Mouse (Mus musculus): ENCODE measurements around the gene Atg101. TPM values are rescaled to one million over a fixed set of nuclear protein-coding genes. Genes with fewer than 3 reads are reported as not detected.

Gene Atg101
- total RNA-seq, 2 experiments from 2014 or later: 18.0 to 42.1 TPM

GRCm38 (mm10) chr15:101279430-101279999, 4.6 kb upstream of the Atg101 start:
- ATAC-seq (replicated peaks; ENCODE audit: low FRiP score, low TSS enrichment, poor library complexity, severe bottlenecking): no peak

- no peak for ATAC-seq (replicated peaks; ENCODE audit: low FRiP score, low TSS enrichment, poor library complexity, severe bottlenecking)
These were observed 1.6 kb upstream of the Atg101 start for GRCm38 (mm10) chr15:101282471-101282870.

- ATAC-seq (replicated peaks; ENCODE audit: low FRiP score, low TSS enrichment, poor library complexity, severe bottlenecking): 0 out of 2 replicates have a peak, but pooled peaks have one; percentile 33
These were observed 725 bp upstream of the Atg101 start for GRCm38 (mm10) chr15:101283183-101283910.

DNA sequence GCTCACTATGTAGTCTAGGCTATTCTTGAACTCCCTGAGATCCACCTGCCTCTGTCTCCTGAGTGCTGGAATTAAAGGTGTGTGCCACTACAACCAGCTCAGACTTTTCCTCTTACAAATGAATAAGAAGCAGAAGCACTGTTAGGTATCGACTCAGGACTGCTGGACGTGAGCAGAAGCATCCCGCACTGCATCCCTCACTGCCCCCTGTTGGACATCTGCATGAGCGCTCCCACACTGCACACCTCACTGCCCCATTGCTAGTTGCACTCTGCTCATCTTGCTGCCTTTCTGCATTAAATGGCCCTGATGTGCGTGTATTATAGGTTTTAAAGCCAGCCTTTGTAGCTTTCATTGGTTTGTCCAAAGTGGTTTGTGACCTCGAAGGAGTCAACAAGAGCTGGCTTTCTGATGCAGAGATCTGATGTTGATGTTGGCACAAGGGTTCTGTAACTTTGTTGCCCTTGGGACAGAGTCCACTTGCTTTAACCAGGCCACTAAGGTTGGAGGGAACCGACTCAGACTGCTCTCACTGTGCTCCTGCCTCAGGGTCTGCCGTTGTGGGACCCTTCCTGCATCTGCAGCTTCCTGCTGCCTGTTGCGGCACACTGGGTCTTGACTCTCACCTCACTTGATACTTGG, 2.2 kb downstream of the Atg101 start:
- ATAC-seq (replicated peaks; ENCODE audit: low FRiP score, low TSS enrichment, poor library complexity, severe bottlenecking): 0 out of 2 replicates have a peak, but pooled peaks have one; percentile 39

DNA sequence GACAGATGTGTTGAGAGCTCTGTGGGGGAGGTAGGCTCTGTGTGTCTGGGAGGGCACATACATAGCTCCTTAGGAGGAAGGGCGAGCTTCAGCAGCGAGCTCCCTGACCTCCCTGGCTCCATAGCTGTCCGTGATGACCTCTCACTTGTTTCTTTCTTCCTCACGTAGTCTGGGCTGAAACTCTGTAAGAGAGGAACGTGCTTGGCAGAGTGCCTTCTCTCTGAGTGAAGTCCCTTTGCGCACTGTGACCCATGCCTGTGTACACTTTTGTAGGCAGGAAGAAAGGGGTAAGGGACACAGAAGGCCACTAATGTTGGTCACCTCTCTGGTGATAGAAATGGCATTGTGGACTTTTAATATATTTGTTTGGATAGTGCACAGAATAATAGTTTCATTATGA, 3.3 kb downstream of the Atg101 start:
- ATAC-seq (replicated peaks; ENCODE audit: low FRiP score, low TSS enrichment, poor library complexity, severe bottlenecking): no peak

DNA sequence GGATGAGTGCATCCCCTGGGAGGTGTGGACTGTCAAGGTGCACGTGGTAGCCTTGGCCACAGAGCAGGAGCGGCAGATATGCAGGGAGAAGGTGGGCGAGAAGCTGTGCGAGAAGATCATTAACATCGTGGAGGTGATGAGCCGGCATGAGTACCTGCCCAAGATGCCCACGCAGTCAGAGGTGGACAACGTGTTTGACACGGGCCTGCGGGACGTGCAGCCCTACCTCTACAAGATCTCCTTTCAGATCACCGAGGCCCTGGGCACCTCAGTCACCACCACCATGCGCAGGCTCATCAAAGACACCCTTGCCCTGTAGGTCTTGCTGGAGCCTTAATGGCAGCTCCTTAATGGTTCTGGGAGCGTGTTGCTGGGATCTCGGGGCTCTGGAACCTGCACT, 6.3 kb downstream of the Atg101 start:
- no peak for ATAC-seq (replicated peaks; ENCODE audit: low FRiP score, low TSS enrichment, poor library complexity, severe bottlenecking)

GRCm38 (mm10) chr15:101292012-101292411, 7.9 kb downstream of the Atg101 start:
- no peak for ATAC-seq (replicated peaks; ENCODE audit: low FRiP score, low TSS enrichment, poor library complexity, severe bottlenecking)

DNA sequence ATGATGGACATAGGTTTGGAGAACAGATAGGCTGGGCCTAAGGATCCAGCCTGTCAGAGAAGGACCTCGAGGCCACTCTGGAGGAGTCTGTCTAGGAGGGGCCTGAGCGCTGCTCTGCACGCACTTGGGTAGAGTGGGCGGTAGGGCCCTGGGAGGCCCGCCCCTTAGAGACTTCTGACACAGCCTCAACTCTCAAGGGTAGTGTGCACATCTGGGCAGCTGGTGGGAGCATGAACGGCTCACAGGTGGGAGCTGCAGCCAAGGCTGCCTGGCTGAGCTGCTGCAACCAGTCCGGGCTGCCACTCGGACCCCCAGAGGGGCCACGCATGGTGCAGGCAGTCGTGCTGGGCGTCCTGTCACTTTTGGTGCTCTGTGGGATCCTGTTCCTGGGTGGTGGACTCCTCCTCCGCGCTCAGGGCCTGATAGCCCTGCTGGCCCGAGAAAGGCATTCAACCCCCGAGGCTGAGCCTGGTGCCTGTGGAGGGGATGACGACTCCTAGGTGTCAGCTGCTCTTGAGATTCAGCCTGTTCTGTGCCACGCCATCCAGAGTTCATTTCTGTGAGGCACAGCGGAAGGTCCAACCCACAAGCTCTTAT, 9.1 kb downstream of the Atg101 start, which contains the start of gene 6030408B16Rik:
Gene 6030408B16Rik, plus strand, starts transcription at position 188 of the 597 bp plus-strand sequence.
- ATAC-seq (replicated peaks; ENCODE audit: low FRiP score, low TSS enrichment, poor library complexity, severe bottlenecking): no peak; the same call in 1 of the 2 replicates

- ATAC-seq (replicated peaks; ENCODE audit: low FRiP score, low TSS enrichment, poor library complexity, severe bottlenecking): no peak
These were observed 10.2 kb downstream of the Atg101 start for GRCm38 (mm10) chr15:101294028-101294894.

- ATAC-seq (replicated peaks; ENCODE audit: low FRiP score, low TSS enrichment, poor library complexity, severe bottlenecking): no peak
These were observed 11.0 kb downstream of the Atg101 start for GRCm38 (mm10) chr15:101295106-101295505.

DNA sequence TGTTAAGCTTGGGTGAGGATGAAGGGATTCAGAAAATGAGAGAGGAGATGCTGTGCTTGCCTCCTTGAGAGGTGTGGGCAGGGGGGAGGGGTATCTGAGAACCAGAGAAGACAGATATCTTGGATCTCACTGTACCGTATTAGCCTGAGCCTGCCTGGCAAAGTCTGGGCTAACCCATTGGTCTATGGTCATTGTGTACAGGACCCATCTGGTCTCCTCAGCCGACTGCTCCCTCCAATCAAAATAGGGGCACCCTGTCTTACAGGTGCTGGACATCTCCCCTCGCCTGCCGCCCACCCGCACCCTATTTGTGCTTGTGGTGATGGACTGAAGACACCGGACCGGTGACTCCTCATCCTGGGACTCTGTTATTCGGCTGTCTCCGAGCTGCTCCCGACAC, 11.5 kb downstream of the Atg101 start:
- no peak for ATAC-seq (replicated peaks; ENCODE audit: low FRiP score, low TSS enrichment, poor library complexity, severe bottlenecking)

DNA sequence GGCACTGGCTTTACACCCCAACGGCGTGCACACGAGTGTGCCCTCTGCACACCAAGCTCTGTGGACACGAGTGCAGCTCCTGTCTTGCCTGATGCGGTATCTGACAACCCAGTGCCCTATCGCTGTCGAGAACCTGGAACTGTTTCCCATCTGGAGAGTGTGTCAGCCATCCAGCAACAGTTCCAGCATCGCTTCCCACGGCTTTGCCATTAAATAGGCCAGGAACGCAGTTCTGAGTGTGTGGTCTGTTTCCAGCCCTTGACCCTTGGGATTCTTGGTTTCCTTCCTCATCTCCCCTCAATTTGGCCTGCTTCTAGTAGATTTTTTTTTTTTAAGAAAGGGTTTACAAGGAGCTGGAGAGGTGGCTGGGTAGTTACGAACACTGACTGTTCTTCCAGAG, 12.0 kb downstream of the Atg101 start:
- no peak for ATAC-seq (replicated peaks; ENCODE audit: low FRiP score, low TSS enrichment, poor library complexity, severe bottlenecking)

- ATAC-seq (replicated peaks; ENCODE audit: low FRiP score, low TSS enrichment, poor library complexity, severe bottlenecking): no peak
These were observed 13.9 kb downstream of the Atg101 start for GRCm38 (mm10) chr15:101297988-101298387.

GRCm38 (mm10) chr15:101298550-101298949, 14.5 kb downstream of the Atg101 start:
- no peak for ATAC-seq (replicated peaks; ENCODE audit: low FRiP score, low TSS enrichment, poor library complexity, severe bottlenecking)

DNA sequence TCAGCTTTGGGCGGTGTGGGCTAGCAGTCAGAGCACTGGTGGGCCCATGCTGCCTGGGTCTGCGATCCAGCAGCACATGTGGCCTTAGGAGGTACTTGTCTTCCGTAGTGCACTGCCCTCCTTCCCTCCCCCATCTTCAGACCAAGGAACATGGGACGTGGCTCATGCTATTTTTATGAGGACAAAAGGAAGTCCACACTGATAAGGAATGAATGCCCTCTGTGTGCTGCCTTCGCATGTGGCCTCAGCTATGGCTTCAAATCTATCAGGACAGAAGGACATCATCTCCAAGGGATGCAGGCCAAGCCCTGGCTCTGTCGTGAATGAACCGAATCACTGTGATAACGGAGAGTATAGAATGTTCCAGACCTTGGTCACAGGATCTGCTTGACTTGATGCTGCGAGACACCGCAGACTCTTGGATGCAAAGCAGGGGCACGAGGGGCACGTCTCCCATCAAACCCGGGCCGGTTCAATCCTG, 15.4 kb downstream of the Atg101 start:
- ATAC-seq (replicated peaks; ENCODE audit: low FRiP score, low TSS enrichment, poor library complexity, severe bottlenecking): 0 out of 2 replicates have a peak, but pooled peaks have one; percentile 31

GRCm38 (mm10) chr15:101300128-101300527, 16.1 kb downstream of the Atg101 start:
- peak; percentile 80 for ATAC-seq (replicated peaks; ENCODE audit: low FRiP score, low TSS enrichment, poor library complexity, severe bottlenecking)

- ATAC-seq (replicated peaks; ENCODE audit: low FRiP score, low TSS enrichment, poor library complexity, severe bottlenecking): no peak
These were observed 18.1 kb downstream of the Atg101 start for GRCm38 (mm10) chr15:101302201-101302600.

- no peak for ATAC-seq (replicated peaks; ENCODE audit: low FRiP score, low TSS enrichment, poor library complexity, severe bottlenecking)
These were observed 19.8 kb downstream of the Atg101 start for GRCm38 (mm10) chr15:101303830-101304229.

DNA sequence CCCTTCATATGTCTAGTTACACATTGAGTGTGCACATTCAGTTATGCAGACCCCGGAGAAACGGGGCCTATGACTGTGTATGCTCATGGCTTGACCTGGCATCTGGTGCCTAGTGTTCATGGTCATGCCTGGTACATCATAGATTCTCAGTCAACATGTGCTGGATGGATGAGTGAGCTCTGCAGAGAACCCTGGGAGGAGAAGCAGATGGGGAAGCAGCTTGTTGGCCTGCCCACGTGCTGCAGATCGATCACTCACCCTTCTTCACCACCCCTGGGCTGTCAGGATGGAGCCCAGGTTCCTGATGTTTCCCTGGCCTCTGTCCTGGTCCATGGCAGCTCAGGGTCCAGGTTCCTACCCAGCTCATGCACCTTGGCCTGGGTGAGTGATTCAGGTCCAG, 22.4 kb downstream of the Atg101 start:
- ATAC-seq (replicated peaks; ENCODE audit: low FRiP score, low TSS enrichment, poor library complexity, severe bottlenecking): no peak

Measured in megakaryocyte-erythroid progenitor cell, adult 5-6 weeks (primary cell).